In genomic region chr13:29652791-29653190, GRCm38 (mm10) we compare ENCODE assay signal across 26 mouse cellular contexts.
DNase-seq lines count a peak whose midpoint lies in the region; ATAC-seq lines count a peak whose summit lies in the region.
"Had no signal": no experiment of that assay in that cellular context is flagged by ENCODE, and none has a peak within 500 bp of the region (broad histone marks: within the 10 kb centered on the region; RNA-seq: fewer than 3 reads in every experiment).

No protein-coding gene starts in this region.

- WGBS in heart, embryonic 10.5 days: 75% methylated on average over 6 of the region's 6 CpGs
- 90% methylated on average over 6 of the region's 6 CpGs for WGBS in midbrain, embryonic 11.5 days
- whole genome bisulfite sequencing in midbrain, embryonic 16.5 days: 91% methylated on average over 6 of the region's 6 CpGs
- WGBS in lung, embryonic 16.5 days: 40% methylated on average over 6 of the region's 6 CpGs

- no peak overlapping the region for H3K27ac ChIP-seq in heart, embryonic 10.5 days
- no peak overlapping the region for H3K27ac ChIP-seq in midbrain, embryonic 11.5 days (ENCODE audit: low read depth, low read length)
- H3K27ac ChIP-seq in midbrain, embryonic 16.5 days (ENCODE audit: low read length): no peak overlapping the region
- H3K27ac ChIP-seq in lung, embryonic 16.5 days (ENCODE audit: low read length): peak overlapping the region; percentile 64
- H3K27ac ChIP-seq: forebrain, embryonic 13.5 days; heart, adult 2 months; heart, embryonic 15.5 days; hindbrain, embryonic 10.5 days; intestine, embryonic 15.5 days; limb, embryonic 13.5 days; liver, embryonic 15.5 days; neural tube, embryonic 12.5 days had no signal

- H3K9me3 ChIP-seq in heart, embryonic 10.5 days: no peaks in the 10 kb centered on the region
- no peaks in the 10 kb centered on the region for H3K9me3 ChIP-seq in midbrain, embryonic 11.5 days (ENCODE audit: control insufficient read depth, low read length)
- H3K9me3 ChIP-seq in midbrain, embryonic 16.5 days (replicated peaks; ENCODE audit: control insufficient read depth, low read length, poor library complexity, severe bottlenecking): no peaks in the 10 kb centered on the region
- H3K9me3 ChIP-seq in lung, embryonic 16.5 days (ENCODE audit: control insufficient read depth, low read length): no peaks in the 10 kb centered on the region
- H3K9me3 ChIP-seq: forebrain, embryonic 13.5 days; heart, embryonic 15.5 days; hindbrain, embryonic 10.5 days; intestine, embryonic 15.5 days; limb, embryonic 13.5 days; liver, embryonic 15.5 days; megakaryocyte, embryonic 14.5 days; neural tube, embryonic 12.5 days had no signal

- no peaks in the 10 kb centered on the region for H3K27me3 ChIP-seq in heart, embryonic 10.5 days (ENCODE audit: insufficient read depth, poor library complexity, severe bottlenecking)
- H3K27me3 ChIP-seq in midbrain, embryonic 11.5 days (ENCODE audit: control insufficient read depth, insufficient read depth, low read length): no peaks in the 10 kb centered on the region
- no peaks in the 10 kb centered on the region for H3K27me3 ChIP-seq in midbrain, embryonic 16.5 days (ENCODE audit: control insufficient read depth, insufficient read depth, low read depth, low read length)
- no peaks in the 10 kb centered on the region for H3K27me3 ChIP-seq in lung, embryonic 16.5 days (ENCODE audit: control insufficient read depth, insufficient read depth, low read depth, low read length)
- H3K27me3 ChIP-seq: forebrain, embryonic 13.5 days; heart, embryonic 15.5 days; intestine, embryonic 15.5 days; limb, embryonic 13.5 days; liver, embryonic 15.5 days; megakaryocyte, embryonic 14.5 days; neural tube, embryonic 12.5 days had no signal

- H3K4me1 ChIP-seq in heart, embryonic 10.5 days: peaks cover 4% of the 10 kb centered on the region; the same call in 1 of the 2 replicates
- no peaks in the 10 kb centered on the region for H3K4me1 ChIP-seq in midbrain, embryonic 11.5 days (ENCODE audit: control insufficient read depth, insufficient read depth, low read length)
- no peaks in the 10 kb centered on the region for H3K4me1 ChIP-seq in midbrain, embryonic 16.5 days (ENCODE audit: control insufficient read depth, insufficient read depth, low read length)
- no peaks in the 10 kb centered on the region; the same call in 1 of the 2 replicates for H3K4me1 ChIP-seq in lung, embryonic 16.5 days (replicated peaks; ENCODE audit: control insufficient read depth, insufficient read depth, low read length)
- H3K4me1 ChIP-seq: forebrain, embryonic 13.5 days; hindbrain, embryonic 10.5 days; limb, embryonic 13.5 days; liver, embryonic 15.5 days; neural tube, embryonic 12.5 days had no signal

- H3K9ac ChIP-seq in midbrain, embryonic 11.5 days (ENCODE audit: low read length): no peak overlapping the region
- no peak overlapping the region for H3K9ac ChIP-seq in midbrain, embryonic 16.5 days (ENCODE audit: low read depth, low read length)
- H3K9ac ChIP-seq in lung, embryonic 16.5 days (ENCODE audit: low read length): no peak overlapping the region
- H3K9ac ChIP-seq: forebrain, embryonic 13.5 days; heart, embryonic 15.5 days; intestine, embryonic 15.5 days; limb, embryonic 13.5 days; liver, embryonic 15.5 days; neural tube, embryonic 12.5 days had no signal

- DNase-seq in heart, adult 11 months: peak; percentile 88
- no peak for DNase-seq in heart, embryonic 10.5 days (ENCODE audit: low spot score)
- peak; percentile 28 for DNase-seq in midbrain, embryonic 11.5 days (ENCODE audit: low spot score, missing footprints)
- DNase-seq in lung, postnatal 36 days: peak; percentile 71
- DNase-seq in ovary, postnatal 14 days (ENCODE audit: low spot score): no peak
- DNase-seq: cerebellum, adult 18-20 months; cerebellum, postnatal 14 days; embryo, embryonic 11 days; layer of hippocampus, postnatal 36 days; midbrain, embryonic 14.5 days; retina, postnatal 1 day; right cerebral cortex, postnatal 25 days; spleen, adult 18-20 months had no signal

- no peak for ATAC-seq in midbrain, embryonic 11.5 days (ENCODE audit: low FRiP score)
- ATAC-seq in midbrain, embryonic 16.5 days: no peak
- peak; percentile 94 for ATAC-seq in lung, embryonic 16.5 days (ENCODE audit: low read depth)
- ATAC-seq in CD4-positive, CD25-positive, alpha-beta regulatory T cell, adult 4 months: no peak
- ATAC-seq: forebrain, embryonic 13.5 days; hindbrain, embryonic 16.5 days; intestine, embryonic 15.5 days had no signal

- no peak overlapping the region for H3K4me2 ChIP-seq in midbrain, embryonic 11.5 days
- H3K4me2 ChIP-seq in midbrain, embryonic 16.5 days (ENCODE audit: low read length): no peak overlapping the region
- H3K4me2 ChIP-seq in lung, embryonic 16.5 days (ENCODE audit: low read depth, low read length): no peak overlapping the region
- H3K4me2 ChIP-seq: forebrain, embryonic 13.5 days; heart, embryonic 15.5 days; intestine, embryonic 15.5 days; limb, embryonic 13.5 days; liver, embryonic 15.5 days; neural tube, embryonic 12.5 days had no signal

- no peak overlapping the region for H3K4me3 ChIP-seq in heart, embryonic 10.5 days
- no peak overlapping the region for H3K4me3 ChIP-seq in midbrain, embryonic 11.5 days (ENCODE audit: low read depth, low read length)
- H3K4me3 ChIP-seq in midbrain, embryonic 16.5 days (ENCODE audit: low read depth, low read length): no peak overlapping the region
- H3K4me3 ChIP-seq in lung, embryonic 16.5 days (ENCODE audit: low read length): no peak overlapping the region
- H3K4me3 ChIP-seq: forebrain, embryonic 13.5 days; heart, adult 2 months; heart, embryonic 15.5 days; hindbrain, embryonic 10.5 days; intestine, embryonic 15.5 days; limb, embryonic 13.5 days; liver, embryonic 15.5 days; megakaryocyte, embryonic 14.5 days; neural tube, embryonic 12.5 days had no signal

- H3K36me3 ChIP-seq in heart, embryonic 10.5 days: no peaks in the 10 kb centered on the region
- H3K36me3 ChIP-seq in midbrain, embryonic 11.5 days (ENCODE audit: control insufficient read depth, insufficient read depth, low read length): no peaks in the 10 kb centered on the region
- no peaks in the 10 kb centered on the region for H3K36me3 ChIP-seq in midbrain, embryonic 16.5 days (ENCODE audit: control insufficient read depth, insufficient read depth, low read length)
- H3K36me3 ChIP-seq in lung, embryonic 16.5 days (ENCODE audit: control insufficient read depth, insufficient read depth, low read length): no peaks in the 10 kb centered on the region
- H3K36me3 ChIP-seq: heart, embryonic 15.5 days; hindbrain, embryonic 10.5 days; intestine, embryonic 15.5 days; limb, embryonic 13.5 days; liver, embryonic 15.5 days; neural tube, embryonic 12.5 days had no signal

Comparison
In these comparisons a context has a peak if more than half of its experiments do, and no peak if none do; other contexts are left out.
1. DNase-seq: peak in heart, adult 11 months (single experiment), midbrain, embryonic 11.5 days (single experiment) and lung, postnatal 36 days (single experiment); none in heart, embryonic 10.5 days (single experiment) and ovary, postnatal 14 days (single experiment).